Mouse (Mus musculus) T-helper 17 cell (primary cell): ENCODE results near the gene Nfia.

Source experiments
- in situ Hi-C, 2 experiments: fragments of 300-600 bp; cut with MboI, MseI; formaldehyde crosslinking; loops; 1 replicate in 1 of 2; 2 replicates in 1 of 2; pipeline ENCODE4 v1.15.1; 2025; ENCODE audit warnings: high pct_unique_total_duplicates in 2 of 2

Gene Nfia

GRCm38 (mm10) chr4:97772641-97773040 lies at the start of gene Nfia:
Gene Nfia, plus strand, starts transcription at chr4:97772734.
- in situ Hi-C loops, result no loop called here

GRCm38 (mm10) chr4:97723374-97723773 lies 49.2 kb upstream of the Nfia start:
- in situ Hi-C loops, result no loop called here

GRCm38 (mm10) chr4:97728520-97728919 lies 44.0 kb upstream of the Nfia start:
- in situ Hi-C loops, result no loop called here

GRCm38 (mm10) chr4:97729999-97730398 lies 42.5 kb upstream of the Nfia start:
- in situ Hi-C loops, result no loop called here

GRCm38 (mm10) chr4:97730416-97730815 lies 42.1 kb upstream of the Nfia start:
- in situ Hi-C loops, result no loop called here

- in situ Hi-C loops, result no loop called here
These were observed 39.1 kb upstream of the Nfia start for GRCm38 (mm10) chr4:97733392-97733791.

GRCm38 (mm10) chr4:97743932-97744331 lies 28.6 kb upstream of the Nfia start:
- in situ Hi-C loops, result loop anchor here (5.0 kb wide), 2 partner anchors 493 to 583 kb away; no protein-coding TSS in a partner anchor

- in situ Hi-C loops, result loop anchor here (5.0 kb wide), 2 partner anchors 178 to 183 kb away; no protein-coding TSS in a partner anchor
These were observed 27.0 kb upstream of the Nfia start for GRCm38 (mm10) chr4:97745296-97746105.

- in situ Hi-C loops, result loop anchor here (5.0 kb wide), 2 partner anchors 179 to 184 kb away; no protein-coding TSS in a partner anchor
These were observed 26.2 kb upstream of the Nfia start for GRCm38 (mm10) chr4:97746106-97746900.

- in situ Hi-C loops, result loop anchor here in 1 of 2 experiments (5.0 kb wide), 1 partner anchor 492 kb away; no protein-coding TSS in a partner anchor
These were observed 22.1 kb upstream of the Nfia start for GRCm38 (mm10) chr4:97750401-97750800.

- in situ Hi-C loops, result loop anchor here in 1 of 2 experiments (5.0 kb wide), 1 partner anchor 491 kb away; no protein-coding TSS in a partner anchor
These were observed 21.5 kb upstream of the Nfia start for GRCm38 (mm10) chr4:97751030-97751482.

GRCm38 (mm10) chr4:97751483-97752251 lies 20.9 kb upstream of the Nfia start:
- in situ Hi-C loops, result loop anchor here in 1 of 2 experiments (5.0 kb wide), 1 partner anchor 491 kb away; no protein-coding TSS in a partner anchor

- in situ Hi-C loops, result loop anchor here in 1 of 2 experiments (5.0 kb wide), 1 partner anchor 490 kb away; no protein-coding TSS in a partner anchor
These were observed 20.1 kb upstream of the Nfia start for GRCm38 (mm10) chr4:97752276-97753010.

- in situ Hi-C loops, result loop anchor here in 1 of 2 experiments (5.0 kb wide), 1 partner anchor 489 kb away; no protein-coding TSS in a partner anchor
These were observed 19.0 kb upstream of the Nfia start for GRCm38 (mm10) chr4:97753521-97753920.

GRCm38 (mm10) chr4:97754241-97754640 lies 18.3 kb upstream of the Nfia start:
- in situ Hi-C loops, result loop anchor here in 1 of 2 experiments (5.0 kb wide), 1 partner anchor 488 kb away; no protein-coding TSS in a partner anchor

- in situ Hi-C loops, result loop anchor here in 1 of 2 experiments (5.0 kb wide), 1 partner anchor 100 kb away; no protein-coding TSS in a partner anchor
These were observed 15.1 kb upstream of the Nfia start for GRCm38 (mm10) chr4:97757207-97757977.

GRCm38 (mm10) chr4:97757978-97758461 lies 14.5 kb upstream of the Nfia start:
- in situ Hi-C loops, result loop anchor here in 1 of 2 experiments (5.0 kb wide), 1 partner anchor 99 kb away; no protein-coding TSS in a partner anchor

- in situ Hi-C loops, result loop anchor here in 1 of 2 experiments (5.0 kb wide), 1 partner anchor 99 kb away; no protein-coding TSS in a partner anchor
These were observed 13.9 kb upstream of the Nfia start for GRCm38 (mm10) chr4:97758661-97759060.

GRCm38 (mm10) chr4:97764616-97765015 lies 7.9 kb upstream of the Nfia start:
- in situ Hi-C loops, result loop anchor here in 1 of 2 experiments (5.0 kb wide), 1 partner anchor 558 kb away; no protein-coding TSS in a partner anchor
